Mouse (Mus musculus) ES-CJ7 (cell line): ENCODE results near the gene Grhpr.
"Not testable (repeated sequence)": the region's sequence is repeated elsewhere in the genome, so short reads cannot be mapped to it uniquely, and the experiment has no call there.

Experiments
- DNase-seq: peaks from one replicate; pipeline ENCODE4 v3.0.0; 2011; ENCODE audit warnings: low read depth, low spot score

The Grhpr gene

DNA sequence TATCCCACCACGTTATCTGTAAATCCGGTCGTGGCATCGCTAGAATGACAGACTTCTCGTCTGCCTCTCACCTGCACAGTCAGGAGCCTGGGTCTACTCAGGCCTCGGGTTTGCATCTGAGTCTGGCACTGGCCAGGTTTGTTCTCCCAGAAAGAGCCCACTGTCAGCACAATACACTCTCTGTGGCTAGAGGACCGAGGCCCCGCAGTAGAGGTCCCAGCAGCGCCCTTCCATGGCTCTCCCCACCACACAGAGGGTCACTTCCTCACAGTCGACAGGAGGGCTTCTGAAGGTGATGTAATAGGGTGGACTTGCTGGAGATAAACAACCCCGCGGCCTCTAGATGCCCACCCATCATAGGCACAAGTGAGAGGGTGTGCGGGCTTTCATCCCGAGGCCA, 7.3 kb upstream of the Grhpr start:
- no peak for DNase-seq

DNA sequence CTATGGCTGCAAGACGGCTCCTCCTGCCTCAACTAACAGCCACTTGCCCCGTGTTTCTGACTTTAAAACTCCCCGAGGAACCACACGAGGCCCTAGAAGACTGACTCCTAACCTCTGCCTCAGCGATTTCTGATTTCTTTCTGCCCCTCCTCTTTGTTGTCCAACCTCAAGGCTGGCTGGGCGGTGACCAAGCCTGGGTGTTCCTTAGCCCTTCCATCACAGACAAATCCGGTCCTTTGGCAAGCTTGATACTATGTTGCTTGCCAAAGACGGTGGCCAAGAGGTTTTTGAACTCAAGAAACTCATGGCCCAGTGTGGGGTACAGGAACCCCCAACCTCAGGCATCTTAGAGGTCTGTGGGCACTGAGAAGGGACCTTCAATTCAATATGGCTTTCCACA, 6.9 kb upstream of the Grhpr start:
- no peak for DNase-seq

DNA sequence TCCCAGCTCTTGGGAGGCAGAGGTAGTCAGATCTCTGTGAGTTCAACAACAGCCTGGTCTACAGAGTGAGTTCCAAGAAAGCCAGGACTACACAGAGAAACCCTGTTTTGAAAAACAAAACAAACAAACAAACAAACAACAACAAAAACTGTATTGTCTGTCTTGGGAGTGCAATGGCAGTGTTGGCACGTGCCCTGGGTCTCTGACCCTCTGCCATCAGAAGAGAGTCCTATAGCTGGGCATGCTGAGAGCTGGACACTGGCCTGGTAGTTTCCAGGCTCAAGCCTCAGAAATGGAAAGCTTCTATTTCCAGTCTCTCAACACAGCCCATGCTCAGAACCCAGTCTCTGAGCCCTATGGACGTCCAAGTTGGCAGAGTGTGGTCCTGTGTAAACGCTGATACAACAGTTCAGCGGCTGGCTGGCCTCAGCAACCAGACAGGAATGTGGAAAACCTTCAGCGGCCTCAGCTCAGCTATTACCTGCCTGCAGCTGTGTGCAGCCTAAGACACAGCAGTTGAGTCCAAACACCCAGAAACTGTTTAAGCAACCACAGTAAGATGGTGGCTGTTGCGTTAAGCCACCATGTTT, 5.1 kb upstream of the Grhpr start:
- DNase-seq = no peak

DNA sequence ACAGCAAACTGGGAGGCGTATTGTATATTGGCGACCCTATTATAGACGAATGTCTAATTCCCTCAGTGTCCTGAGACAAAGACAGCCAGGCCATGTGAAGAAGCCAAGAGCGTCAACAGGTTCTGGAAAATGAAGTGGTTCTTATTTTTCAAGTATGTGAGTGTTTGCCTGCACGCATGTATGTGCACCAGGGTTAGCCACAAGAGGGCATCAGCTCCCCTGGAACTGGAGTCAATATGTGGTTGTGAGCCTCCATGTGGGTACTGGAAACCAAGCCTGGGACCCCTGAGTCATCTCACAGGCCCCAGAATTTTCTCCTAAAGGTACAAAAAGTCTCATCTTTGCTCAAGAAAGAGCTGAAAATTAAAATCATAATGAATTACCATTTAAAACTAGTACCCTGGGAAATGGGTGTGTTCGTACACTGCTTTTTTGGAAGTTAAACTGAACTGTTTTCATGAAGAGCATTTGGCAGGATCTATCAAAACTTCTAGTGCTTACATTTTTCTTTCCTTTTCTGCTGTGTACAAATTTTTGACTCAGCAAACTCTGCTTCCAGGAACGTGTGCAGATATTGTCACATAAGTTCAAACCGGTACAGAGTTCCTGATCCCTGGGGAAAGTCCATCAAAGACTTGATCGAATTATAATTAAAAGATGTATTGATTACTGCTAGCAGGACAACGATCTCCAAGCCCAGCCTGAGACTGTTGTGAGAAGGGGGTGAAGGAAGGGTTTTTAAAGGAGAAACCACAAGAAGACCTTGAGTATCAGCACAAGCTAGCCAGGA, 4.1 kb upstream of the Grhpr start:
- DNase-seq = peak; percentile 56

DNA sequence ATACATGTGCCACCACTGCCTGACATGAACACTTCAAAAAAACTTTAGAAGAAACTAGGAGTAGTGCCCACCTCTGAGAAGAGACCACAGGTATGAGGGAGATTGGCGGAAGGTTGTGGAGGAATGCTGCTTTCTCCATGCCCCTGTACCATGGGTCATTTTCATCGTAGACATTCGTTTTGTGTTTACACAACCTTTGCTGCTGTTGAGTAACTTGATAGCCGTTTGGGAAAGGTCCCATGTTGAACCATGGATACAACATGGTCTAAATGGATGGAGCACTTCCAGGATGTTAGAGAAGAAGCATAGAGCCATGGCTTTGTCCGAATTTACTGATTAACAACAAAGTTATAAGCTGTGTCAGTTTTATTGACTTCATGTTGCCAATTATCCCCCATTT, 3.0 kb upstream of the Grhpr start:
- no peak for DNase-seq

DNA sequence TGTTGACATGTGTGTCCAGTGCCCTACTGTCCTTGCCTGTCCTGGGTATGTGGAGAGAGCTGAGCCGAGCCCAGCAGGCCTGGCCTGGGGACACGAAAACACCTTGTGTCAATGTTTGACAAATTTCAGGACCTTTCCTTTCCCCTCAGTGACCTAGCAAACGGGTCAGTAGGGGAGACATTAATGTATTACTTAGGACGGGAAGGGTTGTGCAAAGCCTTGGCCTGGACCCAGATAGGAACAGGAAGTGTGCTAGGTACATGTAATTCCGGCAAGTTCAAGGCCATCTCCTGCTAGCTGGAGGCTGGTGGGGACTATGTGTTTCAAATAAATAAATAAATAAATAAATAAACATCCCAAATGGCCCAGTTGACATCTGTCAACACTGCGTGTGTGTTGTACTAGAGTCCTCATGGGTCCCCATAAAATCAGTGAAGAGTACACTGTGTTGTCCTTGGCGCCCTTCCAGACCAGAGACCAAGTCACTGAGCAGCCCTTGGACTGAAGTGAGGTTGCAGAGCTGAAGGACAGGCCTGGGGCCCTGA, 1.3 kb upstream of the Grhpr start:
- DNase-seq = no peak

DNA sequence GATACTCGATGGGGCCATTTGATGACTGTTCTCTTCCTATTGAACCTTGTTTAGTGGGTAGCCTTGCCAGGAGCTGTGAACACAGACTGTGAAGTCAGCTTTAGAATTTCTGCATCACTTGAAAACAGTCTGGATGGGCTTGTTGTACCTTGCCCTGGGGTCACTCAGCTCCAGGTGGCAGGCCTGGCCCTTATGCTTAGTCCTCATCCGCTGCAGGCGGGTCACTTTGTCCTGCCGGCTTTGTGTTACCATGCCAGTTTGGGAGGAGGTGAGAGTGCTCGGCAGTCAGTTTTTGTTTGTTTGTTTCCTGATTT, 736 bp downstream of the Grhpr start:
- no peak for DNase-seq

DNA sequence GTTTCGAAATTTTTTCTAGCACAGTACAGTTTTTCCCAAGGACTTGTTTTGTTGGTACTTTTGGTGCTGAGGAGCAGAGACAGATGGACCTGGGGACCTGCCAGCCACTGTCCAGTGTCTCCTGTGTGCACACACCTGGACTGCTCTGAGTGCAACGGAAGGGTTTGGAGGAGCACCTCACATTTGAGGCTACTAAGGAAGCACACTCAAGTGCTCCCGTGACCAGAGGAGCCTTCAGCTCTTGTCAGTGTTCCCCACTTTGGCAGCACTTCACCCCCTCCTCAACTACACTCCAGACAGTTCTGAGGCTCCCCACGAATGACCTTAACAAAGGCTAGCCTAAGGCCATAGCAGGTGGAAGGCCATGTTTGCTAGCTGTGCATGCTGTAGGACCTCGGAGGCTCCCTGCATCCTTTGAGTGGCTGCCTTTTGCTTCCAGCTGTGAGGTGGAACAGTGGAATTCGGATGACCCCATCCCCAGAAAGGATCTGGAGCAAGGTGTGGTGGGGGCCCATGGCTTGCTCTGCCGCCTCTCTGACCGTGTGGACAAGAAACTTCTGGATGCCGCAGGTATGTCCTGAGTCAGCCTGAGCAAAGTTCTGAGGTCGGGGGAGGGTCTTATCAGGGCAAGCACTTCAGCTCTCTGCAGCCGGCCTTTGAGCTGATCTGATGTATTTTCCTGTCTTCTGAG, 1.4 kb downstream of the Grhpr start:
- DNase-seq = no peak

DNA sequence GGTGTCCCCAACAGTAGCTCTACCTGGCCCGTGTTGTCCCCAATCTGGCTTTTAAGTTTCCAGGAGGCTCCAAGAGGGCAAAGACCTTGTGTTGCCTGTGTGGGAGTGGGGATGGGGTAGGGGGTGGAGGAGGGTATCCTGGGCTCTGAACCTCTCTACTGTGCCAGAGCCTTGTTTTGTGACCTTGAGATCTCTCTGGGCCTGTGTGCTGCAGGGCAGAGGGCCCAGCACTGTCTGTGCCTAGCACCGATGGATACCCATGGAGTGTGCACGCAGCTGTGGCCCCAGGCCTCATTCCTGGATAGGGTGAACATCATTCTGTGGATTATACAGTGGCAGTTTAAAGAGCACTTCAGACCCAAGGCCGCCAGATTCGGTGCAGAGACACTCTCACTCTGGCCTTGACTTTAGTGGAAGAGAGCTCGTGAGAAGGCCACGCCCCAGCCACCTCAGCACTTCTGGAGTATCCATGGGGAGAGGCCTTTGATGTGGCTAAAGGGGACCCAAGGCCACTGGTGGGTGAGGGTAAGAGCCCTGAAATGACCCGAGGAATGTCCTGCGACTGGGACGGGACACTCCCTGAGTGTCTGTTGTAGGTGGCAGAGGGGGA, 2.0 kb downstream of the Grhpr start:
- peak; percentile 28 for DNase-seq

DNA sequence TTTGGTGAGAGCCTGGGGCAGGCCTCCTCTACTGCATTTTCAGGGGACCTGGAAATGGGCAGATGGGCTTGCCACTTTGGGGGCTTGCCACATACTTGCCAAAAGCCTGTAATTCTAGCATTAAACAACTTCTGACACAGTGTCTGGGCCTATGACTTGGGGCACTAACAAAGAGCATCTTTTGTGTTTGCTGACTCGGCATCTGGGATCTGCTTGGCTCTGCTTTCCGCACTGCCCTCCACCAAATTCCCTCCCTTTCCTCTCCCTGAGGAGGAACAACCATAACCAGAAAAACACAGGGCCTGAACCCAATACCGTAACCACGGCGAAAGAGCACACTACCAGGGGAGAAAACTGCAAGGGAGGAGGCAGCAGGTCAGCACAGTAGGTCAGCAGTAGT, 9.4 kb downstream of the Grhpr start:
- no peak for DNase-seq

DNA sequence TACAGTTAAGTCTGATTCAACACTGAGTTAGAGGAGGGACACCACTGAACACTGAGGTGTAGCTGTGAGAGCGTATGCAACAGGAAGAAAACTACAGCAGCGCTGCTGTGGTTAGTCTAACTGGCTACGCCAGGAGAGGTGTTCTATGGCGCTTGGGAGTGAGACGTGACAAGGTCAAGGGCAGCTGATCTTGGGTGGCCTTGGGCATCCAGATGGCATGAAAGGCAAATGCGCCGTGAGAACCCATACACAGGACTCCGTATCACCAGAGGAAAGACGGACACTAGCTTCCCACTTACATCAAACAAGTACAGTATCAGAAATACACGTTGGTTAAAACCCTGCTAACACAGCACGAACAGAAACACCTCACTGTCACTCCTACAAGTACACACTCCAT, 11.1 kb downstream of the Grhpr start:
- DNase-seq = not testable (repeated sequence)

DNA sequence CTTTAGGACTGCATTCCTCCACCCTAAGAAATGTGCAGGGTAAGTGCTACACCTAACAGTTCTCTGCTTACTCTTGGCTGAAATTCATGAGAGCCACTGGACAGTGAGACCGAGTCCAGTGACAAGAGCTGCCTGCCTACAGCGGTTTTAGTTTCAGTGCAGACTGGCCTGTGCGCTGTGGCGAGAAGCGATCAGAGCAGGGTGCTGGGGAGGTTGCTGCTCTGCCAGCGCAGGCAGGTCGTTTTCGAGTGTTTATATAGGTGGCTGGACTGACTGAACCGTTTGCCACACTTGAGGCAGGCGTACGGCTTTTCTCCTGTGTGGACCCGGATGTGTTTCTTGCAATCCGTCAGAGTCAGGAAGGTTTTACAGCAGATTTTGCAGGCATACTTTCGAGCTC, 12.0 kb downstream of the Grhpr start:
- DNase-seq = not testable (repeated sequence)

DNA sequence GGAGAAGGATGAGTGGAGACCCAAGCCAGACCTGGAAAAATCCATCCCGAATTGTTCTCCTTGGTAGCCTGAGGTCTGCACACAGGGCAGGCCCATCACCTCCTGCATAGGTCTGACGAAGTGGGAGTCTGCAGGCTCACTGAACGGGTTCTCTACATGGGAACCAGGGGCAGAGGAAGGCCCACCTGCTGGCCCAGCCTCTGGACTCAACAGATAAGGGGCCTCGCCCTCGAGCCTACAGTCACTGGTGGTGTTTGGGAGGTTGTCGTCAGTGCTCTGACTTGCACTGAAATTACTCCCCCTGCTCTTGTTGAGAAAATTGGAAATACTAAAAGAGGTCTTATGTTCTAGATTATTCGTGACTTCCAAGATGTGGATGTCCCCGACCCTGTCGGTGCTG, 12.7 kb downstream of the Grhpr start:
- no peak for DNase-seq

DNA sequence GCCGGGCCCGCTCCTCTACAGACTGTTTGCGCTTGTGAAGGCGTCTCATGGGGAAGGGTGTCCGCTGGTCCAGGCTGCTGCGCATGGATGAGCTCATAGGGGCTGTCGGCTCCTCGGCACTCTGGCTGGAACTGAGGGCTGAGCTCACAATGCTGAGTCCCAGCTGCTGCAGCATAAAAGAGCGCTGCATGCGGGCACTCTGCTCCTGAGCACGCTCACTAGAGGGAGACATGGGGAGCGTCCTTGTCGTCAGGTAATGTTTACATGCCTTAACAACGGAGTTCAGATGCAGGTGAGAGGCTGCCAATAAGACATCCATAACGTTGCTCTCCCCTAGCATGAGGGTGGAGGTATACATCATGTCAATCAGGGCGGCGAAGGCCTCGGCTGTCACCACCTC, 13.6 kb downstream of the Grhpr start:
- peak; percentile 58 for DNase-seq

DNA sequence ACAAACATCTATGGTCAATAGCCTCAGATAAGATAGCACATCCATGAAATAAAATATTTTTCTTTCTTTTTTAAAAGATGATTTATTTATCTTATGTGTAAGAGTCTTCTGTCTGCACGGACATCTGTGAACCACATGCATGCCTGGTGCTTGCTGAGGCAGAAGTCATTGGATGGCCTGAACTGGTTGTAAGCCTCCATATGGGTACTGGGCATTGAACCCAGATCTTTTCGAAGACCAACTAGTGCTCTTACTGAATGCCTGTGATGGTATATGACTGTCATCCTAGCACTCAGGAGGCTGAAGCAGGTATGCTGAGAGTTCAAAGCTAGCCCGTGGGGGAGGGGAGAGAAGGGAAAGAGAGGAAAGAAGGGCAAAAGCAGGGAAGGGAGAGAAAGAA, 16.9 kb downstream of the Grhpr start:
- DNase-seq = no peak

DNA sequence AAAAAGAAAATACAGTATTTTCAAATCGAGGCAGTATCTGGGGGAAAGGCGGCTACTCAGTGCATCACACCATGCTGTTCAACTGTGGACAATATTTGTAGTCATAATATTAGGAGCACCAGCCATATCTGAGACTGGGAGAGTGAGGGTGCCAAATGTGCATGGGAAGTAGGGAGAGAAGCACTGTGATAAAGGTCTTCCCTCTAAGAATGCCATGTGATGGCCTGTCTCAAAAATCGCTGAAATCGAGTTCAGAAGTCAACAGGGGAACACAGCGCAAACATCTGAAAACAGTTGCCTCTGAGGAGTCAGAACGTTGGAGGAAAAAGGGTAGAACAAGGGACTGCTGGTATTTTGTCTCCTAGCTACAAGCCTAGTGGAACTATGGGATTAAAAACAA, 18.8 kb downstream of the Grhpr start:
- no peak for DNase-seq

DNA sequence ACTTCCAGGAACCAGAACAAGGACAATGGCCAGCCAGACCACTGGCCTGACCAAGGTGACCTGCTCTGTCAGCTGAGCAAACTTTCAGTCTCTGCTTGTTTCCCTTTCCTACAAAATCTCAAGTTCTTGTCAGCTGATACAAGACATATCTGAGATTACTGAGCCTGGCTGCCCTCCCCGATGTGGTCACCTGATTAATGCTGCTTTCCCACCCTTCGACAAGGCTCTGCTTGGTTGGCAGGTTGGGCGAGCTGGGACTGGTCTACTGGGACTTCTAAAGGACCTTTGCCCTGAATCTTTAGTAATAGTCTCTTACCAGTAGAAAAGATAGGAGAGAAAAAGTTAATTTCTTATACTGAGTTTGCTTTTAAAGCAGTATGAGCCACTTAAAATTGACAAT, 24.3 kb downstream of the Grhpr start:
- DNase-seq = no peak

DNA sequence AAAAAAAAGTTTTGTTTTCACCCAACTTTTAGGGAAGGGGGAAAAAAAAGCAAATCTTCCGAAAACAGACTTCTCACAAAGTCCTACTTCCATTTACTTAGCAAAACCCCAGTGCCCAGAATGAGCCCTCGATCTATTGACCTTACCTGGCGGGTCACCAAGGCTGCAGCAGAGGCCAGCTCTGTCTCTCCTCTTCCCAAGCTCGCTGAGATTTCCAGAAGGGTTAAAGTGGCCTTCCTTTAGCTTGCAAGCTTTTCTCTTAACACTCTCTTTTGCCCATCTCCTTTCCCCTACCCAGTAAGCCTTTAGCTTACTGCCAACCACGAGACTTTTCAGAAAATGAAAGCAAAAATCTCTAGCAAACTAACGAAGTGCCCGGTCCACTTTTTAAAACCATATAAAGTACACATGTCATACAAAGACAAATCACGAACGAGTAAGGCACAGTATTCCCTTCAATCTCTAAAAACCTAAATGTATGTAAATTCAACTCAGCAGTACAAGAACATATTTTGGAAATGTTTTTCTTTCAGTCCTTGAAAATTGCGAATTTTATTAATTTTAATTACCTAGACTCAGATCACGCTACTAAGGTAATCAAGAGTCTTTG, 29.7 kb downstream of the Grhpr start:
- no peak for DNase-seq

DNA sequence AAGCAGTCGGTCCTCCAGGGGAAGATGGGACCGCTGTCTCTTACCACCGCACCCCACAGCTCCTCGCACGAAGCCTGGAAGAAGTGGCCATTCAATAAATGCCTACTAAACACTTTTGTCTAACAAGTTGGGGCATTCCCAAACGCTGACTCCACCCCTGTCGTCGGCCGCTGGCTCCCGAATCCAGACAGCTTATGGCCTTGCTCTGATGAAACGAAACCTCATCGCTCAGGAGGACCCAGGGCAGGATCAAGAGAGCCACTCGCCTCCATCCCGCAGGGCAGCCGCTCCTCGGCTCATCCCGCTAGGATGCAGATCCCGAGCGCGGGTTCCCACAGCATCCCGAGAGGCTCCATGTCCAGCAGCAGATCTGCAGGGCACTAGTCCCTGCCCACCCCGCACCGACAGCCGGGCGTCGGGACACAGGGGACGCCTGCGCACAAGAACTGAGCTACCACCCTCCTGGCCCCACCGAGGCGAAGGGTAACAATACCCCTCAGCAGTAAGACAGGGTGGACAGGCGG, 30.4 kb downstream of the Grhpr start:
- DNase-seq = peak; percentile 54

DNA sequence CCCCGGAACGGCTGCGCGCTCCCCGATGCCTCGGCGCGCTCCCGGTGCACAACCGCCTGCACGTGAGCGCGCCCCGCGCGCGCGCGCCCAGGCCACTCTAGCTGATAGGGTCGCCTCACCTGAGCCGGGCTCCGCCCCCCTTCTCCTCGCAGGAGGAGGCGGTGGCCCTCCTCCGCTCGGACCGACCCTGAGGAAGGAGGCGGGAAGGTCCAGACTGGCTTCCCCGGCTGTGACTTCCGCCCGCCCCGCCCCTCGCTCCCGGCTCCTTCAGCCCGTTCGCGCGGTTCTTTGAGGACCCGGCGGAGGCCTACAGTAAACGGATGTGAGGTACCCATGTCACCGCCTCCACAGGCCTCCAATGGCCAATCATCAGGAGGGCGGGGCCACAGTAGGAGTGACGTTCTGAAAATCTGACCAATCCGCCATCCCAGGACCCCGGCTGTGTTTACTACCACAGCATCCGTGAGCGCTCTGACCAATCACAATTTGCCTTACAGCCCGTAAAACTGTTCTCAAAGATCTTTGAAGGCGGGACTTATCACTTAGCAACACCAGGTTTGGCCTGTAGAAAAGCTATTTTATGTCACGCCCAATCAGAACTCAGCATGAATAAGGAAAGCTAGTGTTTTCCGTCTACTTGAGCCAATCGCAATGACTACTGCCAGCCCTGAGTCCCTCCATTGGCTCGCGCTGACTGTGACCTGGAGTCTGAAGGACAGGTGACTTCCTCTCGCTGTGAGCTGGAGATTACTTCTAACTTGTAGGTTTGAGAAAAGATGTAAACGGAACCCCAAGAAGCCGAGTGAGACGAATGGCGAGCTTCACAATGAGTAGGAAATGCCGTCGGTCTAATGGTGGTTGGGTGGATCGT, 31.1 kb downstream of the Grhpr start, which contains the start of gene Zbtb5:
Zbtb5 (minus strand) TSS at position 308 of the 871 bp plus-strand sequence.
- peak; percentile 100 for DNase-seq

DNA sequence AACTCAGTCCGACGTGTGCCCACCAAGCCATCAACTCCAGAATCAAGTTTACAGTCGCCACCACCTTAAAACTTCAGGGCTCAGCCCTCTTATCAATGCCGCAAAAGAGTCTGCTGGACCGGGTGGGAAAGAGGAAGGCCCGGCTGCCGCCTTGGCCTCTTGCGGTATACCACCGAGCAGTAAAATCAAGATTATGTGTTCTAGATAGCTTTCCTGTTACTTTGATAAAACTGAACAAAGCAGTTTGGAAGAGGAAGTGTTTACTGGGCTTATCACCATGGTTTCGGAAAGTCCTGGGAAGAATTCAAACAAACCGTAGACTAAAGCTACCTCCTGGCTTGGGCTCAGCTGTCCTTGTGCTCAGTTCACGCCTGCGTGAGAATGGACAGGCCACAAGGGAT, 31.8 kb downstream of the Grhpr start:
- DNase-seq = no peak
